8 mouse cellular contexts compared by ENCODE assay signal in the genomic region with DNA sequence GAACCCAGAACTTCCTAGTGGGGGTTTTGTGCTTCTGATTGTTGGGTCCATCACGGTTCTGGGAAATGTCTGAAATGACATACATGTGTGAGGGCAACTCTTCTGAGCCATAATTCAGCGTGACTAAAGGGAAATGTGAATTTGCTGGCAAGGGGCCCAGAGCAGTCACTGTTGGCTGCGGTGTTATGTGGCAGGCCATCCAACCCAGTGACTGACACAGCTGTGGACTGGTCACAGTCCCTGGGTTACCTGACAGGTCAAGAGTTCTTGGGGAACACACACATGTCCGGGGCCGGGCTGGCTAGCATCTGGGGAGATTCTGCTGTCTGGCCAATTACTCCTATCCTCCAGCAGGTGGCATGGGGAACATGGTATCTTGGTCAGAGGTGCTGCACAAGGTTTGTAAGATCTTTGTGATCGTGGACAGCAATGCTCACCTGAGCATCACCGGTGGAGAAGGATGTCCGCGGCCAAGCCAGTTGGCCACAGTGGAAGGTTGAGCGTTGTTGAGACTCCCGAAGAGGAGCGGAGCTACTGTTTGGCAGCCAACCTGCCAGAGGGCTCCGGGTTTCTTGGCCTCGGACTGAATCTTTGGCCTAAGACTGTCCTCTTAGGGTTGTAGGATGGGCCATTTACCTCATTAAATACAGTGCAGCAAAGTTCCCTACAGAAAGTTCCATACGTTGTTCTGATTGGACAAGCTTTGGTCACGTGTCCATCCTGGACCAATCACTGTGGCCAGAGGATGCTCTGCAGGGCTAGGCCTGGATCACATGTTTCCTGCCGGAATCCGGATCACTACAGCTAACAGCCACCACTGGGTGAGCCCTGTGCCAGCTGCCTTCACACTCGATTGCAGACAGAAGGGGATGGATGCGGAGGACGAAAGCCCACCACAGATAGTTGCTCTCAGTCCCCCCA. TPM values are rescaled to one million over a fixed set of nuclear protein-coding genes. Genes with fewer than 3 reads are reported as not detected.
DNase-seq lines count a peak whose midpoint lies in the region; ATAC-seq and TF ChIP-seq lines count a peak whose summit lies in the region.
"Had no signal": no experiment of that assay in that cellular context is flagged by ENCODE, and none has a peak within 500 bp of the region (broad histone marks: within the 10 kb centered on the region; RNA-seq: fewer than 3 reads in every experiment).

No protein-coding gene starts in this region.

- no peak for TF ChIP-seq EP300 in MEL (IDR thresholded peaks at IDR 0.05; ENCODE audit: low read depth in 1 of 2, low read length in 2 of 2)

- TF ChIP-seq POLR2A in MEL (IDR thresholded peaks at IDR 0.05; ENCODE audit: control insufficient read depth in 1 of 2, insufficient read depth in 1 of 2, low read depth in 1 of 2, low read length in 2 of 2, poor library complexity in 1 of 2) = no peak
- no peak for TF ChIP-seq POLR2A in brain, embryonic 14.5 days (IDR thresholded peaks at IDR 0.05; ENCODE audit: borderline replicate concordance, extremely low read depth, insufficient read depth, insufficient read length, poor library complexity, severe bottlenecking)

- H3K27me3 ChIP-seq in MEL (ENCODE audit: control insufficient read depth in 1 of 2, insufficient read depth in 2 of 2, low read length in 2 of 2) = no peaks in the 10 kb centered on the region
- H3K27me3 ChIP-seq in midbrain, postnatal 0 days (ENCODE audit: insufficient read depth, low read length) = no peaks in the 10 kb centered on the region; the same call in 1 of the 2 replicates
- H3K27me3 ChIP-seq in hindbrain, embryonic 13.5 days = no peaks in the 10 kb centered on the region

- peaks cover 0 to 25% of the 10 kb centered on the region in 2 experiments; a peak in 3 of 4 replicates for H3K4me1 ChIP-seq in MEL (ENCODE audit: control insufficient read depth in 1 of 2, insufficient read depth in 2 of 2, low read length in 2 of 2)
- H3K4me1 ChIP-seq in midbrain, postnatal 0 days (ENCODE audit: insufficient read depth, low read length) = no peaks in the 10 kb centered on the region
- peaks cover 53% of the 10 kb centered on the region for H3K4me1 ChIP-seq in hindbrain, embryonic 13.5 days (replicated peaks)

- H3K4me3 ChIP-seq in left cerebral cortex, adult 2 months = no peak overlapping the region
- H3K4me3 ChIP-seq in MEL (ENCODE audit: control insufficient read depth in 1 of 2, insufficient read depth in 1 of 2, low read depth in 2 of 2, low read length in 2 of 2) = no peak overlapping the region; a peak in 1 of 4 replicates
- H3K4me3 ChIP-seq in midbrain, postnatal 0 days (ENCODE audit: low read depth, low read length) = no peak overlapping the region
- no peak overlapping the region for H3K4me3 ChIP-seq in hindbrain, embryonic 13.5 days
- H3K4me3 ChIP-seq: erythroblast, embryonic 14.5 days had no signal

- no peak overlapping the region for H3K9ac ChIP-seq in MEL (ENCODE audit: control insufficient read depth, low read depth, low read length, poor library complexity, severe bottlenecking)
- no peak overlapping the region for H3K9ac ChIP-seq in midbrain, postnatal 0 days (replicated peaks; ENCODE audit: low read length, poor library complexity, severe bottlenecking)
- no peak overlapping the region for H3K9ac ChIP-seq in hindbrain, embryonic 13.5 days

- DNase-seq in left cerebral cortex, adult 2 months (ENCODE audit: extremely low spot score in 1 of 2, low spot score in 2 of 2) = no peak
- DNase-seq in left cerebral cortex, adult 8-10 months (ENCODE audit: low spot score in 2 of 2) = no peak
- DNase-seq in MEL (ENCODE audit: low read depth, low spot score) = peak; percentile 52
- DNase-seq in brain, embryonic 14.5 days (ENCODE audit: low read depth) = peak; percentile 42
- DNase-seq in midbrain, postnatal 0 days (ENCODE audit: low spot score) = peak; percentile 53
- DNase-seq in frontal cortex, postnatal 36 days (ENCODE audit: low spot score in 2 of 2) = no peak

- WGBS in midbrain, postnatal 0 days = 78% methylated on average over 21 of the region's 21 CpGs
- 79% methylated on average over 21 of the region's 21 CpGs for WGBS in hindbrain, embryonic 13.5 days

- H3K4me2 ChIP-seq in midbrain, postnatal 0 days (ENCODE audit: low read depth, low read length, poor library complexity, severe bottlenecking) = no peak overlapping the region
- H3K4me2 ChIP-seq in hindbrain, embryonic 13.5 days = no peak overlapping the region

- H3K79me2 ChIP-seq in MEL (ENCODE audit: control insufficient read depth, insufficient read depth, low read length, poor library complexity) = no peaks in the 10 kb centered on the region

- H3K9me3 ChIP-seq in MEL (replicated peaks; ENCODE audit: insufficient read depth, low read length) = no peaks in the 10 kb centered on the region
- H3K9me3 ChIP-seq in midbrain, postnatal 0 days (ENCODE audit: low read length) = no peaks in the 10 kb centered on the region
- no peaks in the 10 kb centered on the region for H3K9me3 ChIP-seq in hindbrain, embryonic 13.5 days

- peak; percentile 48 for TF ChIP-seq RAD21 in MEL (IDR thresholded peaks at IDR 0.05; ENCODE audit: low read depth, low read length)

- no peak overlapping the region for H3K27ac ChIP-seq in left cerebral cortex, adult 2 months
- H3K27ac ChIP-seq in MEL (ENCODE audit: control insufficient read depth, low read depth, low read length) = no peak overlapping the region
- no peak overlapping the region for H3K27ac ChIP-seq in midbrain, postnatal 0 days (ENCODE audit: low read depth, low read length)
- H3K27ac ChIP-seq in hindbrain, embryonic 13.5 days = no peak overlapping the region

- intact Hi-C loops in left cerebral cortex, adult 2 months (cut with DNase I) = no loop called here

- no peak for ATAC-seq in midbrain, postnatal 0 days (ENCODE audit: low FRiP score)
- no peak for ATAC-seq in hindbrain, embryonic 13.5 days (ENCODE audit: low FRiP score)

- H3K36me3 ChIP-seq in MEL (ENCODE audit: control insufficient read depth in 1 of 2, insufficient read depth in 2 of 2, low read length in 2 of 2) = no peaks in the 10 kb centered on the region; a peak in 1 of 4 replicates
- no peaks in the 10 kb centered on the region for H3K36me3 ChIP-seq in midbrain, postnatal 0 days (ENCODE audit: insufficient read depth, low read length)
- H3K36me3 ChIP-seq in hindbrain, embryonic 13.5 days = no peaks in the 10 kb centered on the region

- peak; percentile 56 for TF ChIP-seq CTCF in left cerebral cortex, adult 2 months (IDR thresholded peaks at IDR 0.05)
- peak; percentile 39 to 59 (median 44); a peak in 5 of 6 replicates for TF ChIP-seq CTCF in MEL (IDR thresholded peaks at IDR 0.05 in 2 of 3, conservative IDR thresholded peaks at IDR 0.05 in 1 of 3; ENCODE audit: control insufficient read depth in 1 of 3, insufficient read depth in 1 of 3, low read depth in 2 of 3, low read length in 3 of 3, poor library complexity in 1 of 3, severe bottlenecking in 1 of 3)
- peak; percentile 56; the same call in 1 of the 2 replicates for TF ChIP-seq CTCF in brain, embryonic 14.5 days (IDR thresholded peaks at IDR 0.05; ENCODE audit: borderline replicate concordance, extremely low read depth, insufficient read depth, insufficient read length)
- peak; percentile 71 for TF ChIP-seq CTCF in midbrain, postnatal 0 days (IDR thresholded peaks at IDR 0.05)

TF ChIP-seq in MEL, 35 proteins besides CTCF, POLR2A, EP300 and RAD21:
- peak; percentile 35 to 67; a peak in 3 of 4 replicates for TF ChIP-seq USF2 (IDR thresholded peaks at IDR 0.05; ENCODE audit: borderline replicate concordance in 1 of 2, insufficient read depth in 1 of 2, low read depth in 1 of 2, low read length in 2 of 2)
- no peak for TF ChIP-seq HCFC1 (IDR thresholded peaks at IDR 0.05; ENCODE audit: low read depth, low read length)
- peak; percentile 32; the same call in 1 of the 2 replicates for TF ChIP-seq ZC3H11A (IDR thresholded peaks at IDR 0.05; ENCODE audit: low read depth, low read length)
- TF ChIP-seq MXI1 (IDR thresholded peaks at IDR 0.05; ENCODE audit: low read depth, low read length) = no peak
- TF ChIP-seq MYB (IDR thresholded peaks at IDR 0.05; ENCODE audit: low read depth, low read length) = no peak
- no peak for TF ChIP-seq NRF1 (IDR thresholded peaks at IDR 0.05; ENCODE audit: insufficient read depth, low read depth, low read length, poor library complexity, severe bottlenecking)
- TF ChIP-seq KAT2A (conservative IDR thresholded peaks at IDR 0.05; ENCODE audit: low read depth, low read length) = no peak
- no peak for TF ChIP-seq MEF2A (IDR thresholded peaks at IDR 0.05; ENCODE audit: extremely low read depth, insufficient replicate concordance, low read depth, low read length, poor library complexity, severe bottlenecking)
- peak; percentile 84 for TF ChIP-seq MAX (IDR thresholded peaks at IDR 0.05; ENCODE audit: low read length)
- peak; percentile 91 for TF ChIP-seq USF1 (IDR thresholded peaks at IDR 0.05; ENCODE audit: low read depth, low read length)
- TF ChIP-seq SMC3 (IDR thresholded peaks at IDR 0.05; ENCODE audit: low read depth, low read length) = peak; percentile 70

RNA-seq across cellular contexts. Expression of a gene that starts 52.6 kb away (rescaled TPM):
- total RNA-seq in left cerebral cortex, adult 2 months (2021) = not detected
- under 1 TPM in 2 of 4 experiments, not detected in 2; 0.26 to 0.28 TPM for total RNA-seq in left cerebral cortex, adult 8-10 months (2022)
- total RNA-seq in MEL (2012; rRNA removed) = not detected in 2 replicates
- not detected for polyA plus RNA-seq in MEL (2012; ENCODE audit: insufficient read depth in 1 of 2, insufficient read length in 2 of 2, low read depth in 1 of 2, low replicate concordance in 2 of 2, missing spikeins in 1 of 2)
- polyA plus RNA-seq in brain, embryonic 14.5 days (2012; rRNA removed) = 0.44 and 0.81 TPM in 2 replicates
- total RNA-seq in midbrain, postnatal 0 days (2014; rRNA removed) = 0.44 and 0.61 TPM in 2 replicates
- 0.33 and 0.53 TPM in 2 replicates for polyA plus RNA-seq in midbrain, postnatal 0 days (2015; fragmentation: Nextera tagmentation; extraction: Ambion mirVana)
- polyA plus RNA-seq in hindbrain, embryonic 13.5 days (2015; fragmentation: Nextera tagmentation; extraction: Ambion mirVana) = 1.0 TPM in 2 replicates
- polyA plus RNA-seq: erythroblast, embryonic 14.5 days had no signal

Comparison
In these comparisons a context has a peak if more than half of its experiments do, and no peak if none do; other contexts are left out.
1. DNase-seq: peak in MEL (single experiment), brain, embryonic 14.5 days (single experiment) and midbrain, postnatal 0 days (single experiment); none in left cerebral cortex, adult 2 months (0 of 2), left cerebral cortex, adult 8-10 months (0 of 2) and frontal cortex, postnatal 36 days (0 of 2).
2. Peak in every context shown above with its lines, with median percentiles within 50 percentile points of each other: CTCF ChIP-seq.